Mouse (Mus musculus): ENCODE results near the gene Nt5c3b. TPM values are rescaled to one million over a fixed set of nuclear protein-coding genes. Genes with fewer than 3 reads are reported as not detected.

The Nt5c3b gene
- total and polyA plus RNA-seq, 3 experiments, result 54.2 to 63.5 (median 54.4) TPM

GRCm38 (mm10) chr11:100423836-100424235 lies 17.8 kb downstream of the Nt5c3b start:
- H3K9ac ChIP-seq (ENCODE audit: insufficient read depth, low read depth), result no peak overlapping the region
- no peaks in the 10 kb centered on the region for H3K9me3 ChIP-seq (replicated peaks; ENCODE audit: low read length)
- peaks cover 0 to 12% of the 10 kb centered on the region in 2 experiments for H3K36me3 ChIP-seq (replicated peaks in 1 of 2; ENCODE audit: control insufficient read depth in 1 of 2, insufficient read depth in 1 of 2, low read length in 1 of 2)
- TF ChIP-seq TBP (conservative IDR thresholded peaks at IDR 0.05; ENCODE audit: low read depth, low read length) (no peak), PAX5 (IDR thresholded peaks at IDR 0.05; ENCODE audit: low read length) (no peak), BHLHE40 (IDR thresholded peaks at IDR 0.05; ENCODE audit: low read depth, low read length) (no peak), KAT2A (IDR thresholded peaks at IDR 0.05; ENCODE audit: insufficient replicate concordance, low read length) (no peak), ZNF384 (IDR thresholded peaks at IDR 0.05; ENCODE audit: low read depth, low read length) (no peak), POLR2AphosphoS2 (IDR thresholded peaks at IDR 0.05; ENCODE audit: low read depth, low read length) (no peak)
- H3K4me3 ChIP-seq (replicated peaks in 1 of 3; ENCODE audit: low read depth in 2 of 3, low read length in 2 of 3, poor library complexity in 1 of 3), result no peak overlapping the region
- H3K4me2 ChIP-seq (ENCODE audit: insufficient read depth, low read depth, poor library complexity, severe bottlenecking), result no peak overlapping the region
- no peak for DNase-seq (ENCODE audit: extremely low read depth)
- in situ Hi-C loops (cut with MboI; ENCODE audit: low pct_ligation_motif_present, low pct_unique_long_range_greater_than_20kb, low sequenced_read_pairs) (loop anchor here (5.0 kb wide), 1 partner anchor 283 kb away; no protein-coding TSS in a partner anchor), dilution Hi-C loops (cut with MboI; ENCODE audit: extremely low pct_ligation_motif_present, extremely low pct_unique_long_range_greater_than_20kb, low sequenced_read_pairs) (no loop called here)
- peaks cover 4% of the 10 kb centered on the region for H3K27me3 ChIP-seq (replicated peaks)
- no peak overlapping the region for H3K27ac ChIP-seq (ENCODE audit: insufficient read depth, low read depth)
- peaks cover 2 to 10% of the 10 kb centered on the region in 2 experiments; a peak in 2 of 4 replicates for H3K4me1 ChIP-seq (ENCODE audit: control insufficient read depth in 1 of 2, insufficient read depth in 2 of 2)
- no peaks in the 10 kb centered on the region for H3K79me2 ChIP-seq (replicated peaks; ENCODE audit: control insufficient read depth, extremely low read depth, insufficient read depth, poor library complexity, severe bottlenecking)

GRCm38 (mm10) chr11:100421537-100421936 lies 20.1 kb downstream of the Nt5c3b start:
- no peak overlapping the region for H3K4me2 ChIP-seq (ENCODE audit: insufficient read depth, low read depth, poor library complexity, severe bottlenecking)
- peaks cover 0 to 3% of the 10 kb centered on the region in 2 experiments for H3K36me3 ChIP-seq (replicated peaks in 1 of 2; ENCODE audit: control insufficient read depth in 1 of 2, insufficient read depth in 1 of 2, low read length in 1 of 2)
- TF ChIP-seq ZC3H11A (IDR thresholded peaks at IDR 0.05; ENCODE audit: low read depth, low read length) (no peak), SIN3A (IDR thresholded peaks at IDR 0.05; ENCODE audit: low read length) (no peak), JUND (conservative IDR thresholded peaks at IDR 0.05; ENCODE audit: low read depth, low read length) (no peak), GABPA (IDR thresholded peaks at IDR 0.05; ENCODE audit: insufficient replicate concordance, low read depth, low read length) (no peak), POLR2A (IDR thresholded peaks at IDR 0.05; ENCODE audit: low read depth, low read length) (no peak), CTCF (conservative IDR thresholded peaks at IDR 0.05 in 1 of 2, IDR thresholded peaks at IDR 0.05 in 1 of 2; ENCODE audit: low read depth in 2 of 2, low read length in 2 of 2) (no peak), EP300 (IDR thresholded peaks at IDR 0.05; ENCODE audit: low read length) (no peak), IRF4 (IDR thresholded peaks at IDR 0.05; ENCODE audit: low read depth, low read length) (no peak), ZNF384 (IDR thresholded peaks at IDR 0.05; ENCODE audit: low read depth, low read length) (no peak), CHD1 (IDR thresholded peaks at IDR 0.05; ENCODE audit: low read depth, low read length) (no peak), RAD21 (IDR thresholded peaks at IDR 0.05; ENCODE audit: low read depth, low read length) (no peak), ZMIZ1 (IDR thresholded peaks at IDR 0.05; ENCODE audit: low read depth, low read length) (no peak)
- in situ Hi-C loops (cut with MboI; ENCODE audit: low pct_ligation_motif_present, low pct_unique_long_range_greater_than_20kb, low sequenced_read_pairs), result loop anchor here (5.0 kb wide), 1 partner anchor 286 kb away; no protein-coding TSS in a partner anchor
- no peak for DNase-seq (ENCODE audit: extremely low read depth)
- H3K4me1 ChIP-seq (ENCODE audit: control insufficient read depth in 1 of 2, insufficient read depth in 2 of 2), result peaks cover 2 to 10% of the 10 kb centered on the region in 2 experiments; a peak in 2 of 4 replicates
- no peak overlapping the region for H3K27ac ChIP-seq (ENCODE audit: insufficient read depth, low read depth)
- H3K9ac ChIP-seq (ENCODE audit: insufficient read depth, low read depth), result no peak overlapping the region
- peaks cover 13% of the 10 kb centered on the region for H3K27me3 ChIP-seq (replicated peaks)
- no peaks in the 10 kb centered on the region for H3K79me2 ChIP-seq (replicated peaks; ENCODE audit: control insufficient read depth, extremely low read depth, insufficient read depth, poor library complexity, severe bottlenecking)
- H3K4me3 ChIP-seq (replicated peaks in 1 of 3; ENCODE audit: low read depth in 2 of 3, low read length in 2 of 3, poor library complexity in 1 of 3), result no peak overlapping the region
- no peaks in the 10 kb centered on the region for H3K9me3 ChIP-seq (replicated peaks; ENCODE audit: low read length)
- dilution Hi-C loops (cut with MboI; ENCODE audit: extremely low pct_ligation_motif_present, extremely low pct_unique_long_range_greater_than_20kb, low sequenced_read_pairs), result no loop called here
